Mouse (Mus musculus) heart, adult 11 months (tissue): ENCODE results near the gene Teddm3.
"Not testable (repeated sequence)": the region's sequence is repeated elsewhere in the genome, so short reads cannot be mapped to it uniquely, and the experiment has no call there.

Experiments used
- DNase-seq: peaks from one replicate; pipeline ENCODE4 v3.0.0; 2022

The Teddm3 gene

DNA sequence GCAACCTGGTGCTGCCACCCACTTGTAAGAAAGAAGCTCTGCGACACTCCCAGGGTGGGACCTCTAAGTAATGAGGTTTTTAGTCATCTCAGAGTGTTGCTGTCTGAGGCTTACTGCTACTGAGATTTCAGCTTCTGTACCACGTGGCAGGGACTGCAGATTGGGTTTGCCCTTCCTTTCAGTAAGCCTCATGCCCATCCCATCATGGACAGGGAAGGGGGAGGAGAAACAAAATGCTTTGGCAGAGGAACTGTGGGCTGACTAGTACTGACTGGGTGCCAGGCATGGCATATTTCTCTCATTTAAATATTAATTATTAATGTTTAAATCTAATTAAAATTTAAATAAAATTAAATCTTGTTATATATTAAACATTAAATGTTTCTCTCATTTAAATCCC is at the start of gene Teddm3:
Gene Teddm3 (minus strand): TSS at position 101 of the 400 bp plus-strand sequence.
- not testable (repeated sequence) for DNase-seq

- DNase-seq: no peak
These were observed 48.9 kb upstream of the Teddm3 start for GRCm38 (mm10) chr16:21202731-21203130.

DNA sequence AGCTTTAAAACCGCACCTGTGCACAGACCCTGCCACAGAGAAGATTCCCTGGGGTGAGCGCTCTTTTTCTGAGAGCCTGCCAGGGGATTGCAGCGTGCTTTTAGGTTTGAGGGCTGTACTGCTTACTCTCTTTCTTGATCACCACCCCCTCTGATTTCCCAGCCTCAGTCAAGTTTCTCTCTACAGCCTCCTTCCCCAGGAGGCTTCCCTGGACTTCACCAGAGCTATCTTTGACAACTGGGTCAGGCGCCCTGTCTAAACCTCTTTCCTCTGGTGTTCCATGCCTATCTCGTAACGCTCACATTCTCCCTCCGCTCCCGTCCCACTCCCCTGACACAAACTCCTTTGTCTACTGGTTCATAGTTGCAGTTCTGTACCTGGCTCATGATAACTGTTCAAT is 45.6 kb upstream of the Teddm3 start:
- DNase-seq: peak; percentile 74

DNA sequence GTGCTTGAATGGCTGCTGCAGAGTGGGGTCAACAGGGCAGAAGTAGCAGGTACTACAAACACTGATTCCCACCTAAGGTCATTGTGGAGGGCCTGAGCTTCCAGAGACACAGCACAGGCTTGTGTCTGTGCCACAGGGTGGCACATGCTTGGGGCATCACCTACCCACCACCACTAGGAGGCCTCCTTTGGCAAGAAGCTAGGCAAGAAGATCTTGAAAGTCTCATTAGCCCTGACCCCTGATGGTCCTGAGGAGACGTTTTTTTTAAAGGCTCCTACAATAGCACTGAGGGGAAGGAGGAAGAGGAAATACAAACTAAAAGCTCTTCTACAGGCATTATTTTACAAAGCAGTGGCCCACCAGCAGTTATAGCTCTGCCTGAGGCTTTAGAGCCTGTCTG is 44.7 kb upstream of the Teddm3 start:
- peak; percentile 83 for DNase-seq

GRCm38 (mm10) chr16:21198006-21198405 is 44.2 kb upstream of the Teddm3 start:
- peak; percentile 42 for DNase-seq

GRCm38 (mm10) chr16:21197542-21197941 is 43.7 kb upstream of the Teddm3 start:
- no peak for DNase-seq

DNA sequence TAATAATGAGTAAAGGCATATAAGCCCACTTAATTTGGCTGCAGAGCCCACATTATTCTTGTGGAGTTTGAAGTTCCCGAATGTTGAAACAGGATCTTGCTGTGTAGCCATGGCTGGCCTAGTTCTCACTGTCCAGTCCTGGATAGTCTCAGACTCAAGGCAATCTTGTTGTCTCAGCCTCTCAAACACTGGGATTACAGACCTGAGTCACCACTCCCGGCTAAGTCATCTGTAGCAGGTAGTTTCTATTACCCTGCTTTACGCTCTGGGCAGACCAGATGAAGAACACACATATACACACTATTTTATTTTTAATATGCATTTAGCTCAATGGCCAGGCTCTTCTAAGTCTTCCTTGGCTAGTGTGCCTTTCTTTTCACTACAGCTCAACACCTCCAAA is 42.8 kb upstream of the Teddm3 start:
- peak; percentile 55 for DNase-seq

DNA sequence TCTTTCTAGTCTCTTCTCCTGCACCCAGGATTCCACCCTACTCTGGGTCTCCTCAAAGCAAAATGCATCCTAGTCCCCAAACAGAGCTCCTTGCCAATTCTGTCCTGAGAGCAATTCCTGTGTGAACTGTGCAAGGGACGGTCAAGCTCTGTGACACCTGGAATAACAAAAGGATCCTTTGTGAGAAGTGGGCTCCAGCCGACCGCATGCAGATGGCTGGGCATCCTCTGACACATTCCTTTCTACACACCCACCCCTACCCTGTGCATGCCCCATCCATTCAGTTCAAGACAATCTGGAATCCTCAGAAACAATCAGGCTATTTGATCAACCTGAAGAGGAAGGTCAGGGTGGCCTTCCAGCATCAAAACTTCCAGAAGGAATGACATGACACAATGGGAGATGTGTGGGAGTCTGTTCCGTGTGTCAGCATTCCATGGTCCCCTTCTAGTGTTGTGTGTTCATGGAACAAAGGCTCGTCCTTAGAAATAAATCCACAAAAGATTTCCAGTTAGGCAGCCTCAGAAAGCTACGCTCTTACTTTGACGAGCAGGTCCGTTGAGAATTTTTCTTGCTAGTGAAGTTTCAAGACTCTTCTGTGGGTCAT is 41.6 kb upstream of the Teddm3 start:
- DNase-seq: peak; percentile 78

DNA sequence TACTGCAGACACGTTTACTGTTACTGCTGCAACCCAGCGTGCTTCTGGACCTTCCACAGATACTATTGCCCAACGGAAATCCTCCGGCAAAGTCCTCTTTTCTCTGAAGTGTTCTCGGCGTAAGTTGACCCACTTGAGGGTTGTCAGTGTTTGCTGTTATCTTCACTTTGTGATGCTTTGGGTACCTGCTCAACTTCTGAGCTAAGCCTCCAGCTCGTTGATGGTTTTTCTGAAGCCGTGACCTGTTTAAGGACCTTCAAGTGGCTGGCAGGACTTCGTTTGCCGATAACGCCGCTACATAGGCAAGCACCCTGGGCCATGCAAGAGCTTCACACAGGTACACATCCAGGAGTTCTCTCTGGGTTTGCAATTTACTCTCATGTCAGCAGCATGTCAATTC is 40.4 kb upstream of the Teddm3 start:
- peak; percentile 72 for DNase-seq

DNA sequence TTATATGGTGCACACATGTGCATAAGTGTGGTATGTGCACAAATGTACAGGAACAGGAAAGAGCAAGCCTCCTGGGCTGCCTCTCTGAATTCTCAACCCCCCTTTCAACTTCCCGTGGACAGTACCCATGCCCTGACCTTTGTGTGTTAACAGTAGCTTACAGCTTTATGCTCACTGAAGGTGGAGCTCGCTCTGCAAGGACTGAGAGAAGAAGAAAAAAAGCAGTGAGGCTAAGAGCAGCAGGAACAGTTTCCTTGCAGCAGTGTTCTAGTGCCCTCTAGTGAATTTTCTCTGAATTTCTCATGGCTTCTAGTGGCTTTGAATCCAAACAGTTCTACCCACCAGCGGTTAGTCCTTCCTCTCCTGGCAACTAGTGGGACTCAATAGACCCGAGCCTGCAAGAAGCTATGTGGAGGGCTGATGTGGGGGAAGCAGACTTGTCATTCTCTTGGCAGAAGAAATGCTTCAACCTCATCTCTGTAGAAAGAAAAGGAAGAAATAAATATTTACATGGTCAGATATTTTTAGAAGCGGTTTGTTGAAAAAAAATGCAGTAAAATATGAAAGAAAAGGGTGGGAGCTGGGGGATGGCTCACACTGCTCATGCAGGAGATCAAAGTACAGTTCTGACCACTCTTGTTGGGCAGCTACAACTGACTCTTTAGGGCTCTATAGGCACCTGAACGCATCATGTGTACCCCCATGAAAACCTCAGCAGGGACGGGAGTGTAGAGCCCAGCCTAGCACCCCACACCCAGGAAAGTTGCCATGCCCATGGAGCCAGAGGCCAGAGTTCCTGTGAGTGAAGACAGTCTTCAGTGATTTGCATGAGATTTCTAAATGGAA is 38.9 kb upstream of the Teddm3 start:
- peak; percentile 85 for DNase-seq

GRCm38 (mm10) chr16:21191569-21191968 is 37.8 kb upstream of the Teddm3 start:
- DNase-seq: peak; percentile 68

DNA sequence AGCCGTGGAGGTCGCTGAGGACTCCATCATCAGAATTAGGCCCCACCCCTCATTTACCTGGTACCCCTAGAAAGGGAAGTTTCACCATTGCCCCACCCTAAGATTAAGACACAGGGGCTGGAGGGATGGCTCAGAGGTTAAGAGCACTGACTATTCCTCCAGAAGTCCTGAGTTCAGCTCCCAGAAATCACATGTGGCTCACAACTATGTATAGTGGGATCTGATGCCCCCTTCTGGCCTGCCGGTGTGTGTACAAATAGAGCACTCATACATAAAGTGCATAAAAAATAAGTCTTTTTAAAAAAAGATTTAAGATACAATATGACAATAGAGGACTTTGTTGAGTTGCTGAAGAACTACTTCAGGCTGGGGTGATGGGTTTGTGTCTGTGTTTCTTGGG is 34.5 kb upstream of the Teddm3 start:
- no peak for DNase-seq

DNA sequence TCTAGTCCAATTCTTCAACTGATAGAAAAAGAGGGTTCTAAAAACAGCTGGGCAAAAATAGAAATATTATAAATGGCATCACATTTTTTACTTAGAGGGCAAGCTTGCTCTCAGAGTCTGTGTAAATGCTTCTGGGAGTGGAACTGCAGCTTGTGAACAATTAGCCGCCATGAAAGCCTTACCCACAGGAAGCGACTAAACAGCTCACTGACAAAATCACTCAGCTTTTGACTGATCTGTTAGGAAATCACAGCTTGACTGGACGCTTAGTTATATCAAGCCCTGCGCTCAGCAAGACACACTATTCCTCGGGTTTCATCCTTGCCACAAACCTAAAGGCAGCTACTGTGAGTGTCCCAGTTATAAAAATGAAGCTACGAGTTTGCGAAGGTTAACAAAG is 33.8 kb upstream of the Teddm3 start:
- no peak for DNase-seq

- DNase-seq: no peak
These were observed 30.9 kb upstream of the Teddm3 start for GRCm38 (mm10) chr16:21184697-21185096.

DNA sequence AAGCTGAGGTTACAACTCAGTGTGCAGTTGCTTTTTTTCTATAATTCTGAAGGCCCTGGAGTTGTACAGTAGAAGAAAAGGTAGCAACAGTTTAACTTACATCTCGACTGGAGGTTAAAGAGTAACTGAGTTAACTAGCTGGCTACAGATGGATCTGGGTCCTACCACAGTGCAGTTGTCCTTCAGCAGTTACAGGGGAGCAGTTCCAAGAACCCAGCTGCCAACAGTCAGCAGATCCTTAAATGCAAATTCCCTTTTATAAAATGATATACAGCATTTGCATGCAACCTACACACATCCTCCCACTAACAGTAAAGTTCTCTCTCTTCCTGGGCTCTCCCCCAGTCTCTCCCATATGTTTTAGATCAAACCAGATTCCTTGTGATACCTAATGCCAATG is 28.3 kb upstream of the Teddm3 start:
- DNase-seq: no peak

GRCm38 (mm10) chr16:21175236-21175635 is 21.4 kb upstream of the Teddm3 start:
- no peak for DNase-seq

GRCm38 (mm10) chr16:21168730-21169129 is 14.9 kb upstream of the Teddm3 start:
- no peak for DNase-seq

DNA sequence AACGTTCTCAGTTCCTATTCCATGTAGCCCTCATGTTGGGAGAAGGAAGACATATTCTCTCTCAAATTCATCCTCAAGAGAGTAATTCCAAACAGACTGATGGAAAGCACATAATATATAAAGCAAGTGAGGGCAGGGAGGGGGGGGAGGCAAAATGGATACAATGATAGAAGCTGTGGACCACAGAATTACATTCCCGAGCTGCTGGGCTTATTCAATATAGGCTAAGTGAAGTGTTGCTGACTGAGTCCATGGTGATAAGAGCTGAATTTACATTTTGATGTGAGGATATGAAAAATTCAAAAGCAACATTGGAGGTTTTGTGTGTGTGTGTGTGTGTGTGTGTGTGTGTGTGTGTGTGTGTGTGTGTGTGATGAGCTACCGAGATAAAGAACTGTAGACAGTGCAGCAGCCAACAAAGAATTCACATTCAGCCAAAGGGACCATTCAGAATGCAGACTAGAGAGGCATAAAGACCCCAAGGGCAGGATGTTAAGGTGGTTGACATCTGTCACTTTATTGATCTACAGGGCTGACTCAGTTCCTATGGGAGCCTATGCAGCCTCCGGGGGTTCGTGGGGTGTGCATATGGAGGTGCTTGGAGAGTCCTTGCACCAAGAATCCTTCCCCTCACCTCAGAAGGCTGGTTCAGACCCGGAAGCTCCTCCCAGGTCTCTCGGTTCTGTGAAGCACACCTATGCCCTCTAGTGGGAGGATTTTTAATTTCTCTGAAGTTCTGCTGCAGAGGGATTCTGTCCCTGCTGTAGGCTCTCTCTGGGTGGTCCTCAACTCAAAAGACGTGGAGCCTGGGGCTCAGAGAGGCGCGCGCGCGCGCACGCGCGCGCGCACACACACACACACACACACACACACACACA is 11.8 kb upstream of the Teddm3 start:
- DNase-seq: not testable (repeated sequence)

DNA sequence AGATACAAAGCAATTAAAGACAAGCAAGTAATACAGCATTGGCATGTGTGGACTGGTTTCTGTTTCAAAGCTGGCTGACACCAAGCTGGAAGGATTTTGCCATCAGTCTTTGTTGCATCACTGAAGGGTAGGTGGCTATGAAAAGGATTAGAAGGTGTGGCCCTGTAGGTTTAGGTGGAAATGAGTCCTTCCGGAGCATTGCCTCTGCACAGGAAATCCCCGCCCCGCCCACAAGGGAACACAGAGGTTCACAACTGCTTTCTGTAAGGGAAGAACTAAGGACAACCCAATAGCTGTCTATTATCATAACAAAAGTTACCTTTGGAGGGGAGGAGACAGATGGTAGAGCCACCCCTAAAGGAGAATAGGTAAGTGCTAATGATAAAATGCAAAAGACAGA is 9.6 kb upstream of the Teddm3 start:
- not testable (repeated sequence) for DNase-seq

- DNase-seq: not testable (repeated sequence)
These were observed 5.4 kb upstream of the Teddm3 start for GRCm38 (mm10) chr16:21159226-21159625.

GRCm38 (mm10) chr16:21156261-21156660 is 2.5 kb upstream of the Teddm3 start:
- not testable (repeated sequence) for DNase-seq

DNA sequence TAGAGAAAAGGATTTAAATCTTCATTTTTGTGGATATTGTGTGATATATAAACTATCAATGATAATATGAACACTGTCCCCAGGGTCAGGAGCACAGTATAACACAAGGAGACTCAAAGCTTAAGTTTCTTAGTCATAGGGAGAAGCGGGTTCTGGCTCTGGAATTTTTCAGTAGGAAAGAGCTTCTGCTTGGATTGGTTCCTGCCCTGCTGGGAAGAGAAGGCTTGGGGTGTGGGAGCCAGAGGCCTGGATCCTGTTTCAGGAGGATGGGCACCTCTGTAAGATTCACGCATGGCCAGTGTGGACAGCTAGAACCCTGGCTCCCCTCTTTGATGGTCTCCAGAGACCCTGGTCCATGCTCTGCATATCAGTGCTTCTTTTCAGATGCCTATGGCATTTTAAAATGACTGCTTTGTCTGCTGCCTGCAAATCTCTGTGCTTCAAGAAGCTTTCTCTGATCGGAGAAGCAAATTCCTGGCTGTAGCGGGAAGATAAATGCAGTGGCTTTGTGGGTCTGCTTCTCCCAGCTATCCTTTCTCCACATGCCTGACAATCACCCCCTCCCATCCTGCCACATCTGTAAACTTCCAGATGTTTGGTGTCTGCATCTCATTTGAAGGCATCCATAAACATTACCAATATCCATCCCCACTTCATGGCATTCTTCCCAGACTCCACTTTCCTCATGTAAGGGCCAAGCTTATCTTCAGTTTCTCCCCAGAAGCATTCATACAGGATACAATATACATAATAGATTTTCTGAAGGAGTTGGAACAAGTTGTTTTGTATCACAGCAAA is 2.0 kb downstream of the Teddm3 start:
- DNase-seq: no peak

DNA sequence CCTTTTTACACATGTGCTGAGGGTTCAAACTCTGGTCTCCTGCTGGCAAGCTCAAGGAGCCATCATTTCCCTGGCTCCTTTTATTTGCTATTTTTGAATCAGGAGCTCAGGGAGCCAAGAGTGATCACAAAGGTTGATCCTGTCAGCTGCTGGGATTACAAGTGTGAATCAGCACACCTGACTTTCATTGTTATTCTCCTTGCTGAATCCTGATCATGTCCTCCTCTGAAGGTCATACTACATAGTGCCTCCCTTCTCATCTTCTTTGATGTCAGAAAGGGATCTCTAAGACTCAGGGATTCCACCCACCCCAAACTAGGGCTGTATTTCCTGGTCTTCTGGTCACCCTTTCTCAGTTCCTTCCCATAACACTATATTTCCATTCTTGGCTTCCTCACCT is 3.9 kb downstream of the Teddm3 start:
- no peak for DNase-seq
